Mouse (Mus musculus) C2C12 (cell line): ENCODE results near the gene Gm9944. TPM values are rescaled to one million over a fixed set of nuclear protein-coding genes. Genes with fewer than 3 reads are reported as not detected.

Experiments used
- H3K27me3 ChIP-seq: one replicate; pipeline ENCODE4 v1.6.1; 2011; ENCODE audit not compliant: control insufficient read depth, insufficient read depth, insufficient read length
- H3K36me3 ChIP-seq: one replicate; pipeline ENCODE4 v1.6.1; 2011; ENCODE audit not compliant: control insufficient read depth, insufficient read depth
- H3K4me3 ChIP-seq: one replicate; pipeline ENCODE4 v1.5.1; 2011; ENCODE audit warnings: mild to moderate bottlenecking, control low read depth; ENCODE audit not compliant: poor library complexity, insufficient read depth, severe bottlenecking
- H3K79me2 ChIP-seq: one replicate; pipeline ENCODE4 v1.6.1; 2011; ENCODE audit not compliant: control insufficient read depth, insufficient read depth
- H3K79me3 ChIP-seq: one replicate; pipeline ENCODE4 v1.6.1; 2011; ENCODE audit warnings: low read depth, control low read depth
- H3ac ChIP-seq: one replicate; pipeline ENCODE3; 2011; ENCODE audit warnings: low read depth; ENCODE audit not compliant: control insufficient read depth, insufficient read length
- CEBPB ChIP-seq: IDR thresholded peaks from one replicate; pipeline ENCODE4 v1.6.1; 2011; ENCODE audit warnings: low read depth, mild to moderate bottlenecking, control low read depth, moderate library complexity
- CTCF ChIP-seq: IDR thresholded peaks from one replicate; pipeline ENCODE4 v1.5.1; 2011; ENCODE audit not compliant: control insufficient read depth, insufficient read depth, insufficient read length
- FOSL1 ChIP-seq: IDR thresholded peaks from one replicate; pipeline ENCODE4 v1.8.0; 2011; ENCODE audit warnings: mild to moderate bottlenecking, low read length; ENCODE audit not compliant: poor library complexity, insufficient read depth, severe bottlenecking
- MAX ChIP-seq: IDR thresholded peaks from one replicate; pipeline ENCODE4 v1.6.1; 2011; ENCODE audit warnings: mild to moderate bottlenecking, control low read depth
- MYOD1 ChIP-seq: IDR thresholded peaks from one replicate; pipeline ENCODE4 v1.6.1; 2011; ENCODE audit warnings: low read depth; ENCODE audit not compliant: control insufficient read depth, insufficient read length
- MYOG ChIP-seq: IDR thresholded peaks from one replicate; pipeline ENCODE4 v1.6.1; 2011; ENCODE audit not compliant: control insufficient read depth, insufficient read length; ENCODE audit errors: extremely low read depth
- USF1 ChIP-seq: IDR thresholded peaks from one replicate; pipeline ENCODE4 v1.6.1; 2011; ENCODE audit warnings: low read depth, mild to moderate bottlenecking, control low read depth, moderate library complexity
- polyA plus RNA-seq: library from polyadenylated mRNA; unstranded; fragments of >200 nt; fragmentation: generic; extraction: Trizol; gene quantifications from one replicate; pipeline ENCODE4 v1.2.1, GENCODE M21; 2012; ENCODE audit warnings: missing spikeins

The Gm9944 gene
- polyA plus RNA-seq, 1 experiment = not detected

DNA sequence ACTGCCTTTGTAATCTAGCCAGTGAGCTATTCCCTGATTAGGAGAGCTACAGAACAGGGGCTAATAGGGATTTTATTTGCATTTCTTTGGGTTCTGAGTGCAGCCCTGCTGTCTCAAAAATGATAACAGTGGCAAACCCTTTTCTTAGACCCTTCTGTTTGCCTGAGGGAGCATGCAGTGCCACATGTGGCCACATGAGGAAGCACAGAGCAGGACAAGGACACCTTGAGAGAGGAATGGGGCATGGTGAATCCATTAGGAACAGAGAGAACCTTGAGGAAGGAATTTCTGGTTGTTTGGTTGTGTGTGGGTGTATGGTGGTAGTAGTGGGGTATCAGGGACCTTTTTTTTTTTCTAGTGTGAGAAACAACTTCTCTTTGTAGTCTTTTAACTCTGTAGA, 32.5 kb downstream of the Gm9944 start:
- no peak overlapping the region for H3ac ChIP-seq
- TF ChIP-seq MYOD1 (no peak), CTCF (no peak), FOSL1 (no peak), CEBPB (no peak), MAX (no peak), MYOG (no peak), USF1 (no peak)
- H3K79me2 ChIP-seq = no peaks in the 10 kb centered on the region
- no peaks in the 10 kb centered on the region for H3K27me3 ChIP-seq
- no peaks in the 10 kb centered on the region for H3K79me3 ChIP-seq
- no peak overlapping the region for H3K4me3 ChIP-seq
- H3K36me3 ChIP-seq = no peaks in the 10 kb centered on the region

DNA sequence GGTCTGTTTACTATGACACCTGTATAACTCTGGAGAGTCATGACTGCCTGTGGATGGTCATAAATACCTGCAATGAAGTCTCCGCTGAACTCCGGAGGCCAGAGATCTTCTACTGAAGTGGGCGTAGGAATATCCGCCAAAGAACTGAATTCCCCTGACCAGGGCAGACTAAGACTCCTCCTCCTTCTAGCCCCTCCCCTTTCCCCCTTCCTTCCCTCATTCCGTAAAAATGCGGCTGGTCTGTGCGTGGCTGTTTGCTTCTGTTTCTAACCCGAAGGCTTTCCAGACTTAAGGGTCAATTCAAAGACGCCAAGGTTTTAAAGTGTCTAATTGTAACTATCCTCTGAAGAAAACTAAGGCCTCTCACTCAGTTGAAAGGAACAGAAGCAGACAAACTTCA, 44.8 kb downstream of the Gm9944 start, which contains the start of gene Pramef12:
Gene Pramef12 (minus strand): TSS at position 175 of the 400 bp plus-strand sequence.
- Histone ChIP-seq H3K36me3 (no peaks in the 10 kb centered on the region), H3K4me3 (no peak within 1 kb of the TSS), H3ac (no peak within 1 kb of the TSS), H3K27me3 (no peaks in the 10 kb centered on the region), H3K79me3 (no peaks in the 10 kb centered on the region), H3K79me2 (no peaks in the 10 kb centered on the region)
- no peak for TF ChIP-seq MYOD1
- TF ChIP-seq MYOG = no peak

DNA sequence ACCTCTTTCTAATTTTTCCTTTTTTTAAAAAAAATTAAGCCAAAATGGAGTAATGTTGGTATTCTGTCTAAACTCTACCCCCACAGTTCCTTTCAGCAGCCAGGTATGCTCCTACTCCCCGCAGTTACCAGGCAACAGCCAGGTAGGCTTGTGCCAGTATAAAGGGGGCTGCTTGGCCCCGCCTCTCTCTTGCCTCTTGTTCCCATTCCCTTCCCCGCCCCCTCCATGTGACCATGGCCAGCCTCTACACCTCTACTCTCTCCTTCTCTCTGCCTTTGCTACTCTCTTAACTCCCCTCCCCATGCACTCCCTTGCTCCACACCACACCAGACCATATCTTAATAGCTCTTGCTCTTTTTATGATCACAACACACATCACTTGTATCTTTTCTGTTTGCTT, 46.9 kb downstream of the Gm9944 start:
- Histone ChIP-seq H3K36me3 (no peaks in the 10 kb centered on the region), H3ac (no peak overlapping the region), H3K27me3 (no peaks in the 10 kb centered on the region), H3K79me2 (no peaks in the 10 kb centered on the region), H3K79me3 (no peaks in the 10 kb centered on the region), H3K4me3 (no peak overlapping the region)
- TF ChIP-seq MYOG (no peak), CTCF (no peak), MAX (no peak), CEBPB (no peak), USF1 (no peak), FOSL1 (no peak), MYOD1 (no peak)

DNA sequence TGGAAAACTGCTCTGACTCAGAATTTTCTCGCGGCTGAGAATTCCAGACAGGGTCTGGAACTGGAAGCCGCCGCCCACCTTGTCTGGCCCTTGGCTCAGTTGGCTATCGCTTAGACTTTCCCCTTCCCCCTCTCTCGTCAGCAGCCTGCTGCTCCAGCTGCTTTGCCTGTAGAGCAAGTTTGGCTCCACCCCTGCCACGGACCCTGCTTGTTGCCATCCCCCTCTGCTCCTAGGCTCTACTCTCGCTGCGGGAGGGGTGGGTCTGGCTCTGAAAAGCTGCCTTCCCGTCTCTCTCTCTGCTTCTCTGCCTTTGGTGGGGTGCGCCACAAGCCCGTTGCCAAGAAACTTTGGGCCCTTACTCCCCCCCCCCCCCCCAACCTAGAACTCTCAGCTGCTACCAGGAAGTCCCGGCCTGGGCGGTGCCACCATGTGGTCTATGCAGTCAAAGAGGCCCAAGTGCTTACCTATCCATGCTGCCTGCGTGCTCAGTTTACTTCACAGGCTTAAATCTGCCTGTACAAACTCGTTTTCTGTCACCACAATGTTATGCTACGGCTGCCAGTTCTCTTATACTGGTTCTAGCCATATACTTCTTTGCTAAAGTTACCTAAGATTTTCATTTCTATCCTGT, 48.5 kb downstream of the Gm9944 start:
- Histone ChIP-seq H3K36me3 (no peaks in the 10 kb centered on the region), H3K4me3 (no peak overlapping the region), H3K27me3 (no peaks in the 10 kb centered on the region), H3ac (no peak overlapping the region), H3K79me3 (no peaks in the 10 kb centered on the region), H3K79me2 (no peaks in the 10 kb centered on the region)
- TF ChIP-seq CTCF (no peak), MYOG (no peak), FOSL1 (no peak), MYOD1 (no peak), MAX (no peak), CEBPB (no peak), USF1 (no peak)

Other genes starting within 250 kb of the Gm9944 start
- not detected for gene C87977, start 240.0 kb downstream of the Gm9944 start, polyA plus RNA-seq
- not detected for gene Pramel5, start 172.8 kb downstream of the Gm9944 start, polyA plus RNA-seq
- not detected for gene Gm13128, start 123.1 kb downstream of the Gm9944 start, polyA plus RNA-seq
- gene Gm13119, start 95.4 kb downstream of the Gm9944 start, polyA plus RNA-seq = 0.05 TPM
- gene Pramef20, start 75.4 kb downstream of the Gm9944 start, polyA plus RNA-seq = not detected
- gene Pramef12, start 44.9 kb downstream of the Gm9944 start, polyA plus RNA-seq = not detected
- gene 1700012P22Rik, start 14.5 kb downstream of the Gm9944 start, polyA plus RNA-seq = not detected
- gene Aadacl3, start 10.4 kb upstream of the Gm9944 start, polyA plus RNA-seq = not detected
- not detected for gene 9430007A20Rik, start 66.5 kb upstream of the Gm9944 start, polyA plus RNA-seq
- not detected for gene Gm13124, start 111.8 kb upstream of the Gm9944 start, polyA plus RNA-seq
- gene Aadacl4, start 160.4 kb upstream of the Gm9944 start, polyA plus RNA-seq = not detected
- gene Gm436, start 233.1 kb upstream of the Gm9944 start, polyA plus RNA-seq = not detected